ENCODE assay signal across 12 mouse cellular contexts in genomic region chr5:43561639-43562252, GRCm38 (mm10). TPM values are rescaled to one million over a fixed set of nuclear protein-coding genes. Genes with fewer than 3 reads are reported as not detected.
DNase-seq lines count a peak whose midpoint lies in the region; ATAC-seq and TF ChIP-seq lines count a peak whose summit lies in the region.
"Had no signal": no experiment of that assay in that cellular context is flagged by ENCODE, and none has a peak within 500 bp of the region (broad histone marks: within the 10 kb centered on the region; RNA-seq: fewer than 3 reads in every experiment).

No protein-coding gene starts in this region.

- H3K36me3 ChIP-seq in limb, embryonic 14.5 days (ENCODE audit: control insufficient read depth, insufficient read depth, low read length): no peaks in the 10 kb centered on the region
- no peaks in the 10 kb centered on the region for H3K36me3 ChIP-seq in limb, embryonic 10.5 days
- H3K36me3 ChIP-seq: heart, embryonic 13.5 days had no signal

- no peak overlapping the region for H3K4me2 ChIP-seq in limb, embryonic 14.5 days (replicated peaks; ENCODE audit: low read depth, low read length, severe bottlenecking)
- H3K4me2 ChIP-seq: heart, embryonic 13.5 days had no signal

- no peak overlapping the region for H3K4me3 ChIP-seq in limb, embryonic 14.5 days (replicated peaks; ENCODE audit: low read length)
- H3K4me3 ChIP-seq in limb, embryonic 10.5 days: no peak overlapping the region
- H3K4me3 ChIP-seq: heart, embryonic 13.5 days; megakaryocyte, embryonic 14.5 days had no signal

- peak; percentile 78 for ATAC-seq in frontal cortex, adult (ENCODE audit: low TSS enrichment)
- no peak for ATAC-seq in limb, embryonic 14.5 days (ENCODE audit: low FRiP score, low read depth)
- ATAC-seq in erythroblast, adult 5-6 weeks (replicated peaks; ENCODE audit: low FRiP score, poor library complexity, severe bottlenecking): no peak

- H3K27me3 ChIP-seq in limb, embryonic 14.5 days (ENCODE audit: control insufficient read depth, insufficient read depth, low read length): no peaks in the 10 kb centered on the region
- no peaks in the 10 kb centered on the region for H3K27me3 ChIP-seq in limb, embryonic 10.5 days (ENCODE audit: low read depth, poor library complexity, severe bottlenecking)
- H3K27me3 ChIP-seq: heart, embryonic 13.5 days; megakaryocyte, embryonic 14.5 days had no signal

- WGBS in limb, embryonic 14.5 days: 7% methylated on average over 2 of the region's 2 CpGs
- 47% methylated on average over 2 of the region's 2 CpGs for WGBS in limb, embryonic 10.5 days

- no peaks in the 10 kb centered on the region for H3K9me3 ChIP-seq in limb, embryonic 14.5 days (ENCODE audit: control insufficient read depth, low read length)
- no peaks in the 10 kb centered on the region for H3K9me3 ChIP-seq in limb, embryonic 10.5 days (replicated peaks)
- H3K9me3 ChIP-seq: heart, embryonic 13.5 days; megakaryocyte, embryonic 14.5 days had no signal

- DNase-seq in frontal cortex, postnatal 14 days (ENCODE audit: low spot score in 2 of 2): no peak
- DNase-seq in limb, embryonic 14.5 days (ENCODE audit: low spot score): peak; percentile 24
- no peak for DNase-seq in limb, embryonic 10.5 days (ENCODE audit: low spot score)
- peak; percentile 14 for DNase-seq in kidney, adult 9 months
- DNase-seq in skeletal muscle tissue, adult 2 months (ENCODE audit: low read depth, low spot score): peak; percentile 57
- DNase-seq in layer of hippocampus, postnatal 25 days (ENCODE audit: extremely low spot score in 1 of 2, low spot score in 1 of 2): no peak
- DNase-seq: cerebellum, adult 2 months had no signal

- no peak overlapping the region for H3K27ac ChIP-seq in limb, embryonic 14.5 days (replicated peaks; ENCODE audit: low read depth, low read length)
- no peak overlapping the region for H3K27ac ChIP-seq in limb, embryonic 10.5 days
- H3K27ac ChIP-seq: heart, embryonic 13.5 days had no signal

- no peak overlapping the region for H3K9ac ChIP-seq in limb, embryonic 14.5 days (ENCODE audit: low read depth, low read length, severe bottlenecking)
- H3K9ac ChIP-seq: heart, embryonic 13.5 days had no signal

- no peak for TF ChIP-seq POLR2A in limb, embryonic 14.5 days (IDR thresholded peaks at IDR 0.05; ENCODE audit: borderline replicate concordance, extremely low read depth, insufficient read depth, insufficient read length)

- H3K4me1 ChIP-seq in limb, embryonic 14.5 days (ENCODE audit: control insufficient read depth, insufficient read depth, low read length): no peaks in the 10 kb centered on the region
- peaks cover 4% of the 10 kb centered on the region; the same call in 1 of the 2 replicates for H3K4me1 ChIP-seq in limb, embryonic 10.5 days
- H3K4me1 ChIP-seq: megakaryocyte, embryonic 14.5 days had no signal

RNA-seq across cellular contexts. Expression of gene C1qtnf7, which starts 46.4 kb away (rescaled TPM):
- 3.2 and 5.0 TPM in 2 replicates for polyA plus RNA-seq in limb, embryonic 14.5 days (2012; rRNA removed)
- 6.6 and 9.3 TPM in 2 replicates for polyA plus RNA-seq in limb, embryonic 14.5 days (2014; fragmentation: Nextera tagmentation; extraction: Ambion mirVana)
- 1.3 and 1.6 TPM in 2 replicates for polyA plus RNA-seq in limb, embryonic 10.5 days (2016; fragmentation: Nextera tagmentation; extraction: Ambion mirVana)
- total RNA-seq in erythroblast, adult 5-6 weeks (2015; ENCODE audit: low replicate concordance): not detected in 2 replicates
- not detected in 2 replicates for total RNA-seq in erythroblast, adult 5-6 weeks (2017; ENCODE audit: low replicate concordance)
- 1 to 10 TPM in 1 of 2 experiments, under 1 TPM in 1; 0.70 to 1.4 TPM for total RNA-seq in layer of hippocampus, postnatal 25 days (2021)
- total RNA-seq: MEL had no signal

Comparison
In these comparisons a context has a peak if more than half of its experiments do, and no peak if none do; other contexts are left out.
1. DNase-seq: peak in limb, embryonic 14.5 days (single experiment), kidney, adult 9 months (single experiment) and skeletal muscle tissue, adult 2 months (single experiment); none in frontal cortex, postnatal 14 days (0 of 2), limb, embryonic 10.5 days (single experiment) and layer of hippocampus, postnatal 25 days (0 of 2).